Mouse (Mus musculus): ENCODE data around the gene Olfr1392.

DNA sequence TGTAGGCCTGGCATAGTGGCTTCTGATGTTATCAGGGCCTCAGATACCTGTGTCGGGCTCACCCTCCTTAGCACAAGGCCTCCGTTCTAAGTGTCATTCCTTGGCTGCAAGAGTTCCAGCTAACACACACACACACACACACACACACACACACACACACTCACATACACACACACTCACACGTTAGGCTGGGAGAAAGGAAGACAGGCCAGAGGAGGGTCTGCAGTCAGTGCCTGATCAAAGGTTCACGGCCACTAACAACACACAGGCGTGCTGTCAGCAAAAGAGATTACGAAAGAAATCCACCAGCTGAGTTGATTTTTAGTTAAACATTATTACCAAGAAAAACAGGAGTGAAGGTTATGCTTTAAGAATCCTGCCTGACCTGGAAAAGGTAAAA lies 18.4 kb upstream of the Olfr1392 start:
- TF ChIP-seq CTCF (IDR thresholded peaks at IDR 0.05; ENCODE audit: borderline replicate concordance, insufficient read depth, low read length) (no peak), POLR2A (IDR thresholded peaks at IDR 0.05; ENCODE audit: low read depth, low read length) (no peak)

Data from embryonic fibroblast, embryonic 13.5 days (primary cell).